In the genomic region with DNA sequence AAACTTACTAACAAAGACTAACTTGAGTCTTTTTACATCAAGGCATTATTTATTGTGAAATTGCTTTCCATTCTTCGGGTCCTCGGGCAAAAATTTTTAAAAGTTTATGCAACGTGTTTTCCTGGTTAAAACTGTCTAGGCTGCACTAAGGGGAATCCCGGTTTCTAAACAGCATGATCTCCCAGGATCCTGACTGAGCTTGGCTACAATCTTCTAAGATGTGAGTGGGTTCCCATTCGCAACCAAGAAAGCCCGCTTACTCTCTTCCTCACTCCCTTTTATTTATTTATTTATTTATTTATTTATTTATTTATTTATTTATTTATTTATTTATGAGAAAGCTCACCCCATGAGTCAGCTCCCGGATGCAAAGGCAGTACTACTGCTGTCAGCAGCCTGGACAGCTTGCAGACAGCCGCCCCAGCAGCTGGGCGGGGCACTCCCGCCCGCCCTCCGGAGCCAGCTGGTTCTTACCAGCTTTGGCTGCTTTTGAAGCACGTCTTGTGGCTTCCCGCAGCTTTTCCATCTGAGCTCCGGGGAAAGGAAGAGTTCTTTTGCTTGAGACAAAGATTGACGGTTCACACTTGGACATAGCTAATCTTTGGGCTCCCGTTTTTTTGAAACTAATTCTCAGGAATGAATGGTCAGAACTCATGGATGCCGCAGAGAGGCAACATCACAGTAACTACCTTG, we compare ENCODE assay signal across 8 mouse cellular contexts.
DNase-seq lines count a peak whose midpoint lies in the region; TF ChIP-seq lines count a peak whose summit lies in the region.

No protein-coding gene starts in this region.

- no peak for TF ChIP-seq POLR2A in lung, adult 2 months (IDR thresholded peaks at IDR 0.05; ENCODE audit: borderline replicate concordance, extremely low read depth, low read depth, low read length)

- peak; percentile 90 for DNase-seq in Muller cell, postnatal 12 days (ENCODE audit: inconsistent ontology term)
- peak; percentile 91 to 94 for DNase-seq in cerebellum, postnatal 10 days
- peak; percentile 68 to 84 for DNase-seq in frontal cortex, adult 2 months (ENCODE audit: extremely low spot score in 1 of 2, low spot score in 1 of 2)
- DNase-seq in heart, postnatal 4 days, result peak; percentile 77
- peak; percentile 87 for DNase-seq in layer of hippocampus, adult 9-11 months
- peak; percentile 50 for DNase-seq in lung, adult 2 months
- DNase-seq in ovary, postnatal 36 days (ENCODE audit: low spot score), result peak; percentile 53
- peak; percentile 15 for DNase-seq in urinary bladder, postnatal 10 days (ENCODE audit: low spot score)

- H3K4me3 ChIP-seq in lung, adult 2 months (replicated peaks; ENCODE audit: extremely low read depth, low read depth, low read length), result no peak overlapping the region

- WGBS in lung, adult 2 months, result 32% methylated on average over 18 of the region's 18 CpGs

- no peak for TF ChIP-seq CTCF in lung, adult 2 months (IDR thresholded peaks at IDR 0.05; ENCODE audit: insufficient read depth, low read length)

- peaks cover 6% of the 10 kb centered on the region; the same call in 1 of the 2 replicates for H3K4me1 ChIP-seq in lung, adult 2 months (ENCODE audit: control insufficient read depth, insufficient read depth, low read length)

Comparison
In these comparisons a context has a peak if more than half of its experiments do, and no peak if none do; other contexts are left out.
1. DNase-seq: peak in every context shown above with its lines; median percentile 92 in cerebellum, postnatal 10 days; 90 in Muller cell, postnatal 12 days; 87 in layer of hippocampus, adult 9-11 months; 77 in heart, postnatal 4 days; 76 in frontal cortex, adult 2 months; 53 in ovary, postnatal 36 days; 50 in lung, adult 2 months; 15 in urinary bladder, postnatal 10 days.